Comparison of ENCODE assay signal across 8 mouse cellular contexts in genomic region chr2:5403850-5404249, GRCm38 (mm10).
A peak's percentile ranks its signal among the peaks of the same experiment; 100 is the strongest.
DNase-seq lines count a peak whose midpoint lies in the region; ATAC-seq and TF ChIP-seq lines count a peak whose summit lies in the region.

No protein-coding gene starts in this region.

- no peak for ATAC-seq in forebrain, embryonic 11.5 days (replicated peaks; ENCODE audit: low FRiP score)
- ATAC-seq in embryonic facial prominence, embryonic 14.5 days (ENCODE audit: low read depth), result no peak
- no peak for ATAC-seq in stomach, postnatal 0 days (ENCODE audit: low FRiP score, low TSS enrichment)

- WGBS in forebrain, embryonic 10.5 days, result 63% methylated on average over 3 of the region's 3 CpGs
- WGBS in forebrain, embryonic 11.5 days, result 60% methylated on average over 3 of the region's 3 CpGs
- 60% methylated on average over 3 of the region's 3 CpGs for WGBS in spleen, adult 2 months
- WGBS in embryonic facial prominence, embryonic 14.5 days, result 63% methylated on average over 3 of the region's 3 CpGs
- WGBS in stomach, postnatal 0 days, result 62% methylated on average over 3 of the region's 3 CpGs

- no peak for TF ChIP-seq EP300 in stomach, postnatal 0 days (optimal IDR thresholded peaks at IDR 0.05)

- H3K4me2 ChIP-seq in forebrain, embryonic 11.5 days (ENCODE audit: low read depth, low read length, severe bottlenecking), result no peak overlapping the region
- no peak overlapping the region for H3K4me2 ChIP-seq in embryonic facial prominence, embryonic 14.5 days (ENCODE audit: low read depth, low read length)
- H3K4me2 ChIP-seq in stomach, postnatal 0 days (replicated peaks; ENCODE audit: low read depth), result no peak overlapping the region

- H3K4me1 ChIP-seq in forebrain, embryonic 10.5 days, result 0 out of 2 replicates have a peak, but pooled peaks cover 4% of the 10 kb centered on the region
- no peaks in the 10 kb centered on the region for H3K4me1 ChIP-seq in forebrain, embryonic 11.5 days (replicated peaks; ENCODE audit: control insufficient read depth, insufficient read depth, low read length)
- H3K4me1 ChIP-seq in spleen, adult 2 months (ENCODE audit: control insufficient read depth, insufficient read depth, insufficient read length), result 0 out of 2 replicates have a peak, but pooled peaks cover 3% of the 10 kb centered on the region
- no peaks in the 10 kb centered on the region for H3K4me1 ChIP-seq in embryonic facial prominence, embryonic 14.5 days (ENCODE audit: control insufficient read depth, insufficient read depth, low read length)
- H3K4me1 ChIP-seq in stomach, postnatal 0 days (replicated peaks; ENCODE audit: control insufficient read depth, insufficient read depth), result no peaks in the 10 kb centered on the region

- DNase-seq in forebrain, embryonic 10.5 days (ENCODE audit: extremely low spot score, low spot score), result peak; percentile 28
- DNase-seq in forebrain, embryonic 11.5 days (ENCODE audit: low spot score), result no peak
- DNase-seq in spleen, adult 2 months (ENCODE audit: low read depth in 1 of 2, low spot score in 2 of 2), result peak in 1 of 2 experiments; percentile 8
- no peak for DNase-seq in spleen, adult 12 weeks (ENCODE audit: low spot score)
- peak; percentile 29 for DNase-seq in embryonic facial prominence, embryonic 14.5 days (ENCODE audit: low spot score)
- DNase-seq in stomach, postnatal 0 days (ENCODE audit: low spot score), result no peak
- no peak for DNase-seq in urinary bladder, adult 2 months (ENCODE audit: low spot score)
- no peak for DNase-seq in layer of hippocampus, postnatal 36 days

- H3K9me3 ChIP-seq in forebrain, embryonic 10.5 days, result no peaks in the 10 kb centered on the region
- no peaks in the 10 kb centered on the region for H3K9me3 ChIP-seq in forebrain, embryonic 11.5 days (ENCODE audit: control insufficient read depth, low read length)
- no peaks in the 10 kb centered on the region for H3K9me3 ChIP-seq in embryonic facial prominence, embryonic 14.5 days (ENCODE audit: control insufficient read depth, low read length)
- H3K9me3 ChIP-seq in stomach, postnatal 0 days (ENCODE audit: control insufficient read depth, low read length), result no peaks in the 10 kb centered on the region

- no peak overlapping the region for H3K4me3 ChIP-seq in forebrain, embryonic 10.5 days
- no peak overlapping the region for H3K4me3 ChIP-seq in forebrain, embryonic 11.5 days (ENCODE audit: low read depth, low read length)
- no peak overlapping the region for H3K4me3 ChIP-seq in spleen, adult 2 months (ENCODE audit: extremely low read depth, insufficient read depth, insufficient read length)
- no peak overlapping the region for H3K4me3 ChIP-seq in embryonic facial prominence, embryonic 14.5 days (ENCODE audit: low read depth, low read length)
- H3K4me3 ChIP-seq in stomach, postnatal 0 days (ENCODE audit: low read depth, low read length), result no peak overlapping the region

- no peaks in the 10 kb centered on the region for H3K36me3 ChIP-seq in forebrain, embryonic 10.5 days (replicated peaks)
- H3K36me3 ChIP-seq in forebrain, embryonic 11.5 days (ENCODE audit: control insufficient read depth, insufficient read depth, low read length), result no peaks in the 10 kb centered on the region
- no peaks in the 10 kb centered on the region for H3K36me3 ChIP-seq in spleen, adult 2 months (ENCODE audit: control insufficient read depth, insufficient read depth, low read length)
- H3K36me3 ChIP-seq in embryonic facial prominence, embryonic 14.5 days (ENCODE audit: control insufficient read depth, insufficient read depth, low read length), result no peaks in the 10 kb centered on the region
- H3K36me3 ChIP-seq in stomach, postnatal 0 days (ENCODE audit: control insufficient read depth, insufficient read depth, low read length), result no peaks in the 10 kb centered on the region

- TF ChIP-seq CTCF in spleen, adult 2 months (IDR thresholded peaks at IDR 0.05; ENCODE audit: extremely low read depth, insufficient read depth, insufficient read length, insufficient replicate concordance), result peak; percentile 33; the same call in 1 of the 2 replicates
- peak; percentile 71 for TF ChIP-seq CTCF in stomach, postnatal 0 days (IDR thresholded peaks at IDR 0.05; ENCODE audit: low read depth)

- TF ChIP-seq POLR2A in spleen, adult 2 months (IDR thresholded peaks at IDR 0.05; ENCODE audit: low read depth, low read length), result no peak

- no peaks in the 10 kb centered on the region for H3K27me3 ChIP-seq in forebrain, embryonic 10.5 days (ENCODE audit: poor library complexity, severe bottlenecking)
- no peaks in the 10 kb centered on the region for H3K27me3 ChIP-seq in forebrain, embryonic 11.5 days (ENCODE audit: control insufficient read depth, insufficient read depth, low read length)
- H3K27me3 ChIP-seq in spleen, adult 2 months (ENCODE audit: control insufficient read depth, insufficient read depth, low read length), result no peaks in the 10 kb centered on the region
- no peaks in the 10 kb centered on the region for H3K27me3 ChIP-seq in embryonic facial prominence, embryonic 14.5 days (replicated peaks; ENCODE audit: control insufficient read depth, insufficient read depth, low read length)
- H3K27me3 ChIP-seq in stomach, postnatal 0 days (ENCODE audit: control insufficient read depth, insufficient read depth, low read length), result no peaks in the 10 kb centered on the region

- no peak overlapping the region for H3K27ac ChIP-seq in forebrain, embryonic 10.5 days
- H3K27ac ChIP-seq in forebrain, embryonic 11.5 days (ENCODE audit: low read depth, low read length), result no peak overlapping the region
- H3K27ac ChIP-seq in spleen, adult 2 months (ENCODE audit: insufficient read depth, low read length), result no peak overlapping the region
- H3K27ac ChIP-seq in embryonic facial prominence, embryonic 14.5 days (replicated peaks; ENCODE audit: low read depth, low read length), result no peak overlapping the region
- no peak overlapping the region for H3K27ac ChIP-seq in stomach, postnatal 0 days (replicated peaks)

- no peak overlapping the region for H3K9ac ChIP-seq in forebrain, embryonic 11.5 days (ENCODE audit: low read length)
- H3K9ac ChIP-seq in embryonic facial prominence, embryonic 14.5 days (ENCODE audit: low read depth, low read length), result no peak overlapping the region
- H3K9ac ChIP-seq in stomach, postnatal 0 days (ENCODE audit: low read length), result no peak overlapping the region

Comparison
In these comparisons a context has a peak if more than half of its experiments do, and no peak if none do; other contexts are left out.
1. DNase-seq: peak in forebrain, embryonic 10.5 days (single experiment) and embryonic facial prominence, embryonic 14.5 days (single experiment); none in forebrain, embryonic 11.5 days (single experiment), spleen, adult 12 weeks (single experiment), stomach, postnatal 0 days (single experiment), urinary bladder, adult 2 months (single experiment) and layer of hippocampus, postnatal 36 days (0 of 2).